ENCODE assay signal across 8 mouse cellular contexts in the genomic region with DNA sequence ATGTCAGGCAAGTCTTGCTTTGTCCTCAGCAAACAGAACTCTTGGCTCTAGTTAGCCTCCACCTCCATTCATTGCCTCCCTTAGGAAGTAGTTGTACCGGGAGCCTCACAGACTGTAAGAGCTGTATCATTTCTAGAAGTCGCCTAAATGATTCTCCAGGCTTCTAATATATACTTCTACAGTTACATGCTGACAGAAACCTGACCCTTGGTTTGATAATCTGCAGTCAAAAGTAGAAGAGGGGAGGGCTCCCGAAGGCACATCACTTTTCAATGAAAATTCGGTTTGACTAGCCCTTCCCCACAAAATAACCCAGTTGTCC. TPM values are rescaled to one million over a fixed set of nuclear protein-coding genes. Genes with fewer than 3 reads are reported as not detected.
DNase-seq lines count a peak whose midpoint lies in the region; ATAC-seq and TF ChIP-seq lines count a peak whose summit lies in the region.

No protein-coding gene starts in this region.

- no peak for TF ChIP-seq CTCF in heart, adult 2 months (IDR thresholded peaks at IDR 0.05)
- TF ChIP-seq CTCF in spleen, adult 2 months (IDR thresholded peaks at IDR 0.05; ENCODE audit: extremely low read depth, insufficient read depth, insufficient read length, insufficient replicate concordance), result no peak

- peak overlapping the region; percentile 51 for H3K4me2 ChIP-seq in limb, embryonic 13.5 days (replicated peaks)

- 20% methylated on average over 4 of the region's 4 CpGs for WGBS in heart, adult 2 months
- WGBS in spleen, adult 2 months, result 3% methylated on average over 4 of the region's 4 CpGs
- 30% methylated on average over 4 of the region's 4 CpGs for WGBS in limb, embryonic 13.5 days

- H3K9ac ChIP-seq in heart, adult 2 months (ENCODE audit: low read depth, low read length), result peak overlapping the region; percentile 82
- H3K9ac ChIP-seq in limb, embryonic 13.5 days, result no peak overlapping the region

- H3K27me3 ChIP-seq in heart, adult 2 months (ENCODE audit: control insufficient read depth, insufficient read depth, low read length), result no peaks in the 10 kb centered on the region
- H3K27me3 ChIP-seq in spleen, adult 2 months (ENCODE audit: control insufficient read depth, insufficient read depth, low read length), result no peaks in the 10 kb centered on the region
- no peaks in the 10 kb centered on the region for H3K27me3 ChIP-seq in limb, embryonic 13.5 days

- intact Hi-C loops in heart, adult 2 months (cut with DNase I), result loop anchor here (1.0 to 2.0 kb wide), 4 partner anchors 131 to 524 kb away; no protein-coding TSS in a partner anchor
- intact Hi-C loops in heart, postnatal 14 days (cut with DNase I), result loop anchor here (1.0 to 5.0 kb wide), 4 partner anchors 111 to 524 kb away; no protein-coding TSS in a partner anchor

- H3K79me2 ChIP-seq in heart, adult 2 months (replicated peaks; ENCODE audit: control insufficient read depth, insufficient read depth, low read length), result peaks cover 11% of the 10 kb centered on the region

- ATAC-seq in limb, embryonic 13.5 days (ENCODE audit: low FRiP score, low read depth), result no peak

- no peak for TF ChIP-seq EP300 in heart, adult 2 months (IDR thresholded peaks at IDR 0.05; ENCODE audit: insufficient read depth, low read depth, low read length)

- no peaks in the 10 kb centered on the region for H3K9me3 ChIP-seq in limb, embryonic 13.5 days

- H3K36me3 ChIP-seq in heart, adult 2 months (ENCODE audit: control insufficient read depth, insufficient read depth, low read length), result peaks cover 40% of the 10 kb centered on the region
- peaks cover 16% of the 10 kb centered on the region for H3K36me3 ChIP-seq in spleen, adult 2 months (ENCODE audit: control insufficient read depth, insufficient read depth, low read length)
- peaks cover 14% of the 10 kb centered on the region for H3K36me3 ChIP-seq in limb, embryonic 13.5 days

- no peak for TF ChIP-seq POLR2A in heart, adult 2 months (IDR thresholded peaks at IDR 0.05; ENCODE audit: insufficient read depth, low read depth, low read length)
- TF ChIP-seq POLR2A in spleen, adult 2 months (IDR thresholded peaks at IDR 0.05; ENCODE audit: low read depth, low read length), result no peak

- no peak for DNase-seq in heart, adult 2 months
- no peak for DNase-seq in heart, postnatal 14 days
- no peak for DNase-seq in spleen, adult 2 months (ENCODE audit: low read depth in 1 of 2, low spot score in 2 of 2)
- DNase-seq in spleen, postnatal 10 days (ENCODE audit: low spot score in 2 of 2), result no peak
- no peak for DNase-seq in right cerebral cortex, postnatal 25 days
- DNase-seq in layer of hippocampus, adult 8-10 months (ENCODE audit: low spot score in 2 of 2), result no peak
- DNase-seq in left cerebral cortex, adult 18-20 months (ENCODE audit: low spot score in 2 of 2), result no peak

- H3K27ac ChIP-seq in heart, adult 2 months, result peak overlapping the region; percentile 99
- H3K27ac ChIP-seq in spleen, adult 2 months (ENCODE audit: insufficient read depth, low read length), result peak overlapping the region; percentile 91
- peak overlapping the region; percentile 70; the same call in 1 of the 2 replicates for H3K27ac ChIP-seq in limb, embryonic 13.5 days

- H3K4me3 ChIP-seq in heart, adult 2 months, result peak overlapping the region; percentile 50
- peak overlapping the region; percentile 59 for H3K4me3 ChIP-seq in spleen, adult 2 months (ENCODE audit: extremely low read depth, insufficient read depth, insufficient read length)
- 0 out of 2 replicates have a peak overlapping the region, but pooled peaks have one; percentile 0 for H3K4me3 ChIP-seq in limb, embryonic 13.5 days

- peaks cover 48% of the 10 kb centered on the region for H3K4me1 ChIP-seq in heart, adult 2 months (ENCODE audit: control insufficient read depth, insufficient read depth, low read length)
- H3K4me1 ChIP-seq in spleen, adult 2 months (ENCODE audit: control insufficient read depth, insufficient read depth, insufficient read length), result peaks cover 36% of the 10 kb centered on the region
- peaks cover 80% of the 10 kb centered on the region for H3K4me1 ChIP-seq in limb, embryonic 13.5 days

RNA-seq across cellular contexts. Expression of gene Klf3, which starts 9.8 kb away (rescaled TPM):
- total RNA-seq in heart, adult 2 months (2021), result 10 to 100 TPM; 41.4 to 46.6 TPM
- 34.3 and 41.8 TPM in 2 replicates for polyA plus RNA-seq in heart, adult 2 months (2012; rRNA removed)
- total RNA-seq in heart, postnatal 14 days (2021), result 10 to 100 TPM; 61.8 to 77.4 TPM
- 75.2 and 111 TPM in 2 replicates for polyA plus RNA-seq in spleen, adult 2 months (2012; rRNA removed)
- polyA plus RNA-seq in limb, embryonic 13.5 days (2015; fragmentation: Nextera tagmentation; extraction: Ambion mirVana), result 44.9 and 46.1 TPM in 2 replicates
- 10 to 100 TPM; 50.8 to 60.7 (median 54.0) TPM for total RNA-seq in layer of hippocampus, adult 8-10 months (2022)
- total RNA-seq in left cerebral cortex, adult 18-20 months (2021), result 10 to 100 TPM; 32.0 to 33.4 TPM

Comparison
In these comparisons a context has a peak if more than half of its experiments do, and no peak if none do; other contexts are left out.
1. H3K4me3 ChIP-seq: peak in every context shown above with its lines; median percentile 59 in spleen, adult 2 months; 50 in heart, adult 2 months; 0 in limb, embryonic 13.5 days.